Mouse (Mus musculus) neural tube, embryonic 12.5 days (tissue): ENCODE data around the gene Vps41. TPM values are rescaled to one million over a fixed set of nuclear protein-coding genes. Genes with fewer than 3 reads are reported as not detected.

Source experiments
- ATAC-seq: fragments of 200-750 bp; cut with Nextera tagmentation; 2 replicates; pipeline ENCODE4 v1.8.0; 2017; ENCODE audit warnings: low read depth, mild to moderate bottlenecking, moderate TSS enrichment, moderate library complexity; ENCODE audit not compliant: low FRiP score
- H3K27ac ChIP-seq: fragments of 300-500 bp; sonication (generic); 2 replicates; pipeline ENCODE4 v1.5.1; 2016
- H3K27me3 ChIP-seq: fragments of 300-500 bp; sonication (generic); replicated peaks from 2 replicates; pipeline ENCODE4 v1.6.1; 2016; ENCODE audit warnings: mild to moderate bottlenecking
- H3K36me3 ChIP-seq: fragments of 300-500 bp; sonication (generic); 2 replicates; pipeline ENCODE4 v1.6.1; 2016; ENCODE audit warnings: mild to moderate bottlenecking
- H3K4me1 ChIP-seq: fragments of 300-500 bp; sonication (generic); 2 replicates; pipeline ENCODE4 v1.6.1; 2016
- H3K4me2 ChIP-seq: fragments of 300-500 bp; sonication (generic); replicated peaks from 2 replicates; pipeline ENCODE4 v1.6.1; 2016; ENCODE audit warnings: mild to moderate bottlenecking
- H3K4me3 ChIP-seq: fragments of 300-500 bp; sonication (generic); 2 replicates; pipeline ENCODE4 v1.5.1; 2016
- H3K9ac ChIP-seq: fragments of 300-500 bp; sonication (generic); 2 replicates; pipeline ENCODE4 v1.6.1; 2016; ENCODE audit warnings: mild to moderate bottlenecking
- H3K9me3 ChIP-seq: fragments of 300-500 bp; sonication (generic); 2 replicates; pipeline ENCODE4 v1.6.1; 2016; ENCODE audit warnings: mild to moderate bottlenecking
- WGBS: fragments of 180-500 bp; shearing (Covaris S2); methylation state at CpG from one replicate; pipeline ENCODE4 v1.1.7; 2016; 5-methylcytosine and 5-hydroxymethylcytosine counted together
- polyA plus RNA-seq: library from polyadenylated mRNA; unstranded; fragments of >200 nt; fragmentation: Nextera tagmentation; extraction: Ambion mirVana; gene quantifications from 2 replicates; pipeline ENCODE4 v1.2.1, GENCODE M21; 2016

Vps41 gene
- polyA plus RNA-seq, 1 experiment from 2014 or later = 106 TPM

GRCm38 (mm10) chr13:18847386-18847785, 130.3 kb downstream of the Vps41 start:
- H3K27ac ChIP-seq = no peak overlapping the region
- no peak overlapping the region for H3K9ac ChIP-seq
- peaks cover 4% of the 10 kb centered on the region; the same call in 1 of the 2 replicates for H3K36me3 ChIP-seq
- no peaks in the 10 kb centered on the region for H3K4me1 ChIP-seq
- no peak for ATAC-seq
- 84% methylated on average over 3 of the region's 3 CpGs for WGBS
- H3K27me3 ChIP-seq = no peaks in the 10 kb centered on the region
- H3K9me3 ChIP-seq = no peaks in the 10 kb centered on the region
- no peak overlapping the region for H3K4me2 ChIP-seq
- no peak overlapping the region for H3K4me3 ChIP-seq

DNA sequence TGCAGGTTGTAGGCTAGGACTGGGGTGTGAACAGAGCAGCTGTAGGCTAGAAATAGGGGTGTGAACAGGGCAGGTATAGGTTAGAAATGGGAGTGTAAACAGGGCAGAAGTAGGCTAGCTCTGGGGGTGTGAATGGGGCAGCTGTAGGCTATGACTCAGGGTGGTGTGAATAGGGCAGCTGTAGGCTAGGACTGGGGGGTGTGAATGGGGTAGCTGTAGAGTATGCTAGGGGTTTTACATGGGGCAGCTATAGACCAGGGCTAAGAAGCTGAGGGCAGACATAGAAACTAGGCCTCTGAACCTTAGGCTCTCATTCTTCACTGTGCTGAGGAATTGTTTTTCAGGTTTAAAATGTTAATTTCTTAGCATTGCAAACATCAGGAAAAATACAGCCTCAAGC, 132.5 kb downstream of the Vps41 start:
- Histone ChIP-seq H3K27ac (no peak overlapping the region), H3K4me2 (no peak overlapping the region), H3K4me1 (no peaks in the 10 kb centered on the region), H3K9me3 (no peaks in the 10 kb centered on the region), H3K36me3 (peaks cover 4% of the 10 kb centered on the region; the same call in 1 of the 2 replicates), H3K9ac (no peak overlapping the region), H3K27me3 (no peaks in the 10 kb centered on the region), H3K4me3 (no peak overlapping the region)
- no peak for ATAC-seq

DNA sequence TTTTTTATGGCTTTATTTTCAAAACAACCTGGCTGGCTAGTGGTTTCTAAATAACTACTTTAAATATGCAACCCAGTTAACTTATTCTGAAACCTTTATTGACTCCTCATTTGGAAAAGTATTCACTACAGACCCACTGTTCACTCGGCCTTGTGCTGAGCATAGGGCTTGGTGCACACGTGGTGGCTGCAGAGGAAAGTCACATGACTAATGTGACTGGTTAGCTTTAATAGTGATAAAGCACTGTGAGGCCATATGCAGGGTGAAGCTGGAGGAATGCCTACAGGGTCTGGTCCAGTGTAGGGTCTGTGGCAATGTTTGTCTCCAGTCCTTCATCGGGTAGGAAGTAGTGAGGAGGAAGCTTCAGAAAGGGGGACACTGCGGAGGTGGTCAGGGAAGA, 134.1 kb downstream of the Vps41 start:
- ATAC-seq = no peak
- WGBS = 83% methylated on average over 4 of the region's 4 CpGs
- Histone ChIP-seq H3K36me3 (peaks cover 4% of the 10 kb centered on the region; the same call in 1 of the 2 replicates), H3K4me3 (no peak overlapping the region), H3K9ac (no peak overlapping the region), H3K27ac (no peak overlapping the region), H3K4me2 (no peak overlapping the region), H3K4me1 (no peaks in the 10 kb centered on the region), H3K9me3 (no peaks in the 10 kb centered on the region), H3K27me3 (no peaks in the 10 kb centered on the region)

GRCm38 (mm10) chr13:18852718-18853117, 135.6 kb downstream of the Vps41 start:
- Histone ChIP-seq H3K9ac (no peak overlapping the region), H3K27me3 (no peaks in the 10 kb centered on the region), H3K4me3 (no peak overlapping the region), H3K4me1 (no peaks in the 10 kb centered on the region), H3K4me2 (no peak overlapping the region), H3K27ac (no peak overlapping the region), H3K36me3 (no peaks in the 10 kb centered on the region), H3K9me3 (no peaks in the 10 kb centered on the region)
- WGBS = 63% methylated on average over 8 of the region's 8 CpGs
- no peak for ATAC-seq

GRCm38 (mm10) chr13:18856026-18856802, 139.1 kb downstream of the Vps41 start:
- peak; percentile 82 for ATAC-seq
- Histone ChIP-seq H3K27ac (no peak overlapping the region), H3K9me3 (no peaks in the 10 kb centered on the region), H3K36me3 (peaks cover 11% of the 10 kb centered on the region; the same call in 1 of the 2 replicates), H3K9ac (no peak overlapping the region), H3K27me3 (no peaks in the 10 kb centered on the region), H3K4me3 (no peak overlapping the region), H3K4me1 (no peaks in the 10 kb centered on the region), H3K4me2 (no peak overlapping the region)
- WGBS = 59% methylated on average over 8 of the region's 8 CpGs

- no peak overlapping the region for H3K4me3 ChIP-seq
- ATAC-seq = no peak
- 83% methylated on average over 4 of the region's 4 CpGs for WGBS
Observed at GRCm38 (mm10) chr13:18858183-18858582, 141.1 kb downstream of the Vps41 start.

GRCm38 (mm10) chr13:18859389-18859788, 142.3 kb downstream of the Vps41 start:
- Histone ChIP-seq H3K27me3 (no peaks in the 10 kb centered on the region), H3K36me3 (peaks cover 19% of the 10 kb centered on the region; the same call in 1 of the 2 replicates), H3K27ac (no peak overlapping the region), H3K4me2 (no peak overlapping the region), H3K9ac (no peak overlapping the region), H3K4me3 (no peak overlapping the region), H3K4me1 (no peaks in the 10 kb centered on the region), H3K9me3 (no peaks in the 10 kb centered on the region)
- no peak for ATAC-seq
- WGBS = 95% methylated on average over 3 of the region's 3 CpGs

More at GRCm38 (mm10) chr13:18858183-18858582, 141.1 kb downstream of the Vps41 start:
- H3K4me1 ChIP-seq = no peaks in the 10 kb centered on the region
- H3K9ac ChIP-seq = no peak overlapping the region
- no peaks in the 10 kb centered on the region for H3K9me3 ChIP-seq
- H3K27me3 ChIP-seq = no peaks in the 10 kb centered on the region
- peaks cover 19% of the 10 kb centered on the region; the same call in 1 of the 2 replicates for H3K36me3 ChIP-seq
- H3K4me2 ChIP-seq = no peak overlapping the region
- H3K27ac ChIP-seq = no peak overlapping the region

GRCm38 (mm10) chr13:18868030-18868490, 151.0 kb downstream of the Vps41 start:
- ATAC-seq = peak; percentile 85
- no peak overlapping the region for H3K9ac ChIP-seq
- peaks cover 12% of the 10 kb centered on the region for H3K36me3 ChIP-seq
- no peaks in the 10 kb centered on the region for H3K27me3 ChIP-seq
- H3K27ac ChIP-seq = no peak overlapping the region
- H3K4me1 ChIP-seq = peaks cover 4% of the 10 kb centered on the region
- H3K9me3 ChIP-seq = no peaks in the 10 kb centered on the region
- H3K4me2 ChIP-seq = no peak overlapping the region
- no peak overlapping the region for H3K4me3 ChIP-seq
- WGBS = 48% methylated on average over 5 of the region's 5 CpGs

- Histone ChIP-seq H3K4me2 (no peak overlapping the region), H3K36me3 (peaks cover 11% of the 10 kb centered on the region), H3K4me1 (peaks cover 4% of the 10 kb centered on the region), H3K27ac (no peak overlapping the region), H3K4me3 (no peak overlapping the region), H3K9ac (no peak overlapping the region), H3K9me3 (no peaks in the 10 kb centered on the region), H3K27me3 (no peaks in the 10 kb centered on the region)
- 92% methylated on average over 5 of the region's 5 CpGs for WGBS
- no peak; the same call in 1 of the 2 replicates for ATAC-seq
Observed at GRCm38 (mm10) chr13:18868825-18869224, 151.7 kb downstream of the Vps41 start.

GRCm38 (mm10) chr13:18875321-18875720, 158.2 kb downstream of the Vps41 start:
- H3K9me3 ChIP-seq = no peaks in the 10 kb centered on the region
- no peak overlapping the region for H3K4me3 ChIP-seq
- 64% methylated on average over 7 of the region's 7 CpGs for WGBS
- no peaks in the 10 kb centered on the region for H3K4me1 ChIP-seq
- no peak overlapping the region for H3K9ac ChIP-seq
- no peak overlapping the region for H3K4me2 ChIP-seq
- H3K36me3 ChIP-seq = no peaks in the 10 kb centered on the region
- no peak overlapping the region for H3K27ac ChIP-seq
- no peaks in the 10 kb centered on the region for H3K27me3 ChIP-seq
- no peak for ATAC-seq

DNA sequence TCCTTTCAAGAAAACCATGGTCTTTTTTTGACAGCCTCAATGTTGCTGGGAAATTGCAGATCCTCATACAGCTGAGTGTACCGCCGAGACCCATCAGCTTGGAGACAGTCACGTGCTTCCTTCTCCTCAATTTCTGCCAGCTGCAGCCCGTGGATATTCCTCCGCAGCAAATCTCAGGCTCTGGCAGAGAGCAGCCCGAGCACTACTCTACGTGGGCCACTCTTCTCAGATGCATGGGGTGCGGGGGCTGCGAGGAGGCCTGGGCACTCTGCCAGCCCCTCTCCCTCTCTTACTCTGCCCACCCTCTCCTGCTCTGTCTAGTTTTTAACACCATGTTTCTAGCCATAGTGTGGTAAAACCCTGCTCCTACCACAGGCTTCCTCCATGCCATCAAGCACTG, 175.8 kb downstream of the Vps41 start:
- WGBS = 82% methylated on average over 9 of the region's 9 CpGs

DNA sequence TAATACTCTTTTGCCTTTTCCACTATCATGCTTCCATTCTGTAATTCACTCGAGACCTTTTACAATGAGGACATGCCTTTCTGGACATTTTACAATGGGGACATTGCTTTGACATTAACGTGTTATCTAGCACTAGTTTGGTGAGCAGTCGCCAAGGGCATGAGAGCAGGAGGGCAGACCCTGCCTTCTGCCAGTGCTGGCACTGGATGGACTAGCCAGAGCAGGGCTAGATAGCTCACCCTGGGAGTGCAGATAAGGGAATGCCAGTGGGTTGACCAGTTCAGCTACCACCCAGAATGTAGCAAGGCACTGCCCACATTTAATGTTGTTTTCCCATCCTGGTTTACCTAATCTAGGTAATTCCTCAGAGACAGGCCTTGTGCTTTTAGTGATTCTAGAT, 179.7 kb downstream of the Vps41 start:
- ATAC-seq = no peak
- Histone ChIP-seq H3K9me3 (no peaks in the 10 kb centered on the region), H3K4me2 (no peak overlapping the region), H3K36me3 (no peaks in the 10 kb centered on the region), H3K27ac (no peak overlapping the region), H3K4me1 (no peaks in the 10 kb centered on the region), H3K4me3 (no peak overlapping the region), H3K27me3 (no peaks in the 10 kb centered on the region), H3K9ac (no peak overlapping the region)
- 94% methylated on average over 3 of the region's 3 CpGs for WGBS

More for the DNA sequence above, 175.8 kb downstream of the Vps41 start:
- Histone ChIP-seq H3K4me2 (no peak overlapping the region), H3K27ac (no peak overlapping the region), H3K36me3 (no peaks in the 10 kb centered on the region), H3K4me3 (no peak overlapping the region), H3K9ac (no peak overlapping the region), H3K9me3 (no peaks in the 10 kb centered on the region), H3K27me3 (no peaks in the 10 kb centered on the region), H3K4me1 (no peaks in the 10 kb centered on the region)
- ATAC-seq = no peak

- Histone ChIP-seq H3K9ac (no peak overlapping the region), H3K9me3 (no peaks in the 10 kb centered on the region), H3K27ac (no peak overlapping the region), H3K4me1 (no peaks in the 10 kb centered on the region), H3K36me3 (no peaks in the 10 kb centered on the region), H3K4me2 (no peak overlapping the region), H3K4me3 (no peak overlapping the region), H3K27me3 (no peaks in the 10 kb centered on the region)
- no peak for ATAC-seq
- 93% methylated on average over 6 of the region's 6 CpGs for WGBS
Observed at GRCm38 (mm10) chr13:18903623-18904022, 186.5 kb downstream of the Vps41 start.
